Mouse (Mus musculus): ENCODE data around the gene Syde2. TPM values are rescaled to one million over a fixed set of nuclear protein-coding genes. Genes with fewer than 3 reads are reported as not detected.
"Not testable (repeated sequence)": the region's sequence is repeated elsewhere in the genome, so short reads cannot be mapped to it uniquely, and the experiment has no call there.

Gene Syde2
- polyA plus RNA-seq, 1 experiment from 2014 or later = 5.4 TPM

DNA sequence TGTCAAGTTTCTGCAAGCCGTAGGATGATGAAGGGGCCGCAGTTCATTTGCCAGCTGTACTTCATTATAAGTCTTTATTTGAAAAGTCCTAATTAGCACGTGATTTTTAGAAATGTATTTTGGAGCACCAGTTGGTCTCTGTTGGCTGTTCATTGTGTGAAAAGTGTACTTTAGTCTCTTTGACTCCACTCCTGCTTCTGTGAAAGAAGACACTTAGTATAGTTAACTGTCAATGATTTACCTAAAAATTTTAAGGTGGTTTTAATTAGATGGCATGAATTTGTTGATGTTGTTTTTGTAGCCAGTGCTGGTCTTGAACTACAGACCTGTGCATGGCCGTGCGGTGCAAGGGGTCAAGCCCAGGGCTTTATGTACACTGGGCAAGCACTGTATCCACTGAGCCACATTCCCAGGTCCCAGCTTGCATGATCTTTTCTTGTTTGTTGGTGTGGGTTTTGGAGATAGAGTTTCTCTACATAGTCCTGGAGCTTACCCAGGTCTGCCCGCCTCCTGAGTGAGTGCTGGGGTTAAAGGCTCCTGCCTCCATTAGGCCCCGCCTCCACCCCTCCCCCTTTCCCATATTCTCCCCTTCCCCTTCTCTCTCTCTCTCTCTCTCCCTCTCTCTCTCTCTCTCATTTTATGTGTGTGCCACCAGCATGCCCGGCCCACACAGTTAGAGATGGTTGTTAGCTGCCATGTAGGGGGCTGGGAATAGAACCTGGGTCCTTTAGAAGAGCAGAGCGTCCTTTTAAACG, 4.5 kb downstream of the Syde2 start:
- ATAC-seq (ENCODE audit: extremely low read depth, insufficient number of reproducible peaks, low FRiP score, low TSS enrichment) = no peak
- Histone ChIP-seq H3K9me3 (no peaks in the 10 kb centered on the region), H3K9ac (peak overlapping the region; percentile 61), H3K27me3 (replicated peaks) (0 out of 2 replicates have a peak, but pooled peaks cover 4% of the 10 kb centered on the region), H3K36me3 (peaks cover 11% of the 10 kb centered on the region; the same call in 1 of the 2 replicates), H3K4me3 (peak overlapping the region; percentile 88), H3K4me2 (peak overlapping the region; percentile 81), H3K27ac (replicated peaks) (peak overlapping the region; percentile 48), H3K4me1 (peaks cover 40% of the 10 kb centered on the region)
- WGBS = 79% methylated on average over 10 of the region's 10 CpGs

DNA sequence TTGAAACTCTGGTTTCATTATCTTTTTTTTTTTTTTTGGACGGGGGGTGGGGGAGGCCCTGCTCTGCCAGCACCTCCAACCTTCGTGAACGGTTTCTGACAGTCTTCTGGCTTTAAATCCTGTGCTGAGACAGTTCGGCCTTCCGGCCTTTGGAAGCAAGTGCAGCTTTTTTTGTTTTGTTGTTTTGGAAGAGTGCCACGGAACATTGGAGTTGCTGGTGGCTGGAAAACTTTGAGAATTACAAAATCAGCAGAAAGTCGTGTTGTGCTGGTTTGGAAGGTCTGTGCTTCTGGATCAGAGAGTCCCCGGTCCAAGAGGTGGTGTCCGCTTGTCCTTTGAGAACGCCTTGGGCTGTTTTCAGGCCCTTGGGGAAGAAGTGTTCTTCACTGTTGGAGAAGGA, 5.1 kb downstream of the Syde2 start:
- Histone ChIP-seq H3K36me3 (peaks cover 11% of the 10 kb centered on the region; the same call in 1 of the 2 replicates), H3K9me3 (no peaks in the 10 kb centered on the region), H3K27ac (replicated peaks) (peak overlapping the region; percentile 48), H3K27me3 (replicated peaks) (0 out of 2 replicates have a peak, but pooled peaks cover 4% of the 10 kb centered on the region), H3K4me3 (peak overlapping the region; percentile 88), H3K4me2 (peak overlapping the region; percentile 81), H3K9ac (peak overlapping the region; percentile 61), H3K4me1 (peaks cover 40% of the 10 kb centered on the region)
- no peak for ATAC-seq (ENCODE audit: extremely low read depth, insufficient number of reproducible peaks, low FRiP score, low TSS enrichment)
- WGBS = 51% methylated on average over 10 of the region's 10 CpGs

DNA sequence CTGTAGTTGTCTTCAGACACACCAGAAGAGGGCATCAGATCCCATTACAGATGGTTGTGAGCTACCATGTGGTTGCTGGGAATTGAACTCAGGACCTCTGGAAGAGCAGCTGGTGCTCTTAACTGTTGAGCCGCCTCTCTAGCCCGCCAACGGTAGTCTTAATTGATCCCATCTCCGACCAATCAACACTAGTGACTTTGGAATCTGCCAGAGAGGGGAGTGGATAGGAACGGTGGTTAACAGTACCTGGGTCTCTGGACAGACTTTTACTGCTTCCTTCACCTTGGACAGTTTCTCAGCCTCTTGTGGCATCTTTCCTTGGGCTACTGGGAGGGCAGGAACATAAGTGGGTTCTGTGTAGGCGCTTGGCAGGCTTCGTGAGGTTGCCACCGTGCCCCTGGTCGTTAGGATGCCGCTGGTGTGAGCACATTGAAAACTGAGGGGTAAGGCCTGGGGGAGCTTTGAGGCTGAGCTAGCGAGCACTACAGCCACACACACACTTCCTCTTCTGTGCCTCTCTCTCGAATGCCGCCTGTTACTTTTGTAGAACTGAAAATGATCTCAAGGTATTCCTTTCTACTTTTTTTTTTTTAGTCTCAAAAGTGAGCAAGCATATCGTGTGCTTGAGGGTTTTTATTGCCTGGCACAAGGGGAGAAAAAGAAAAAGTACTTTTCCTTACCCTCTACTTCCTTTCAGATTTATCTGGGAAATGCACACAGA, 6.0 kb downstream of the Syde2 start:
- no peak for ATAC-seq (ENCODE audit: extremely low read depth, insufficient number of reproducible peaks, low FRiP score, low TSS enrichment)
- Histone ChIP-seq H3K36me3 (peaks cover 17% of the 10 kb centered on the region), H3K4me1 (peaks cover 40% of the 10 kb centered on the region), H3K27me3 (replicated peaks) (0 out of 2 replicates have a peak, but pooled peaks cover 3% of the 10 kb centered on the region), H3K9ac (peak overlapping the region; percentile 56), H3K4me2 (no peak overlapping the region), H3K4me3 (no peak overlapping the region), H3K9me3 (no peaks in the 10 kb centered on the region), H3K27ac (replicated peaks) (peak overlapping the region; percentile 48)
- 73% methylated on average over 14 of the region's 14 CpGs for WGBS

DNA sequence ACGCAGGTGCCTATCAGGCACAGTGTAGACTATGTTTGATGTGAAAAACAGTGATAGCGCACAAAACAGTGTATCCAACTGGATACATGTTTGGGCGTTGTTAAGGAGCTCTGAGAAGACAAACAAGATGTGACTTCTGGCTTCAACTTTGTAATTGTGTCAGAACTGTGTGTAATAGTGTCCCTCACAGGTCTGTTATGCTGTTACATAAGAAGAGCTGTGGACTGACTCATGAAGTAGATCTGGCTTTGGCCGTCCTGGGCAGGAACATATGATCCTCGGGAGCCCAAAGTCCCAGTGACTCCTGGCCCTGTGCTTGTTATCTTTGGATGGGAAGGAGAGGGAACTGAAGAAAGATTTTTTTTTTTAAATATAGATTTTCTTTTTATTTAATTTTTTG, 7.8 kb downstream of the Syde2 start:
- no peak for ATAC-seq (ENCODE audit: extremely low read depth, insufficient number of reproducible peaks, low FRiP score, low TSS enrichment)
- H3K27me3 ChIP-seq (replicated peaks) = no peaks in the 10 kb centered on the region

DNA sequence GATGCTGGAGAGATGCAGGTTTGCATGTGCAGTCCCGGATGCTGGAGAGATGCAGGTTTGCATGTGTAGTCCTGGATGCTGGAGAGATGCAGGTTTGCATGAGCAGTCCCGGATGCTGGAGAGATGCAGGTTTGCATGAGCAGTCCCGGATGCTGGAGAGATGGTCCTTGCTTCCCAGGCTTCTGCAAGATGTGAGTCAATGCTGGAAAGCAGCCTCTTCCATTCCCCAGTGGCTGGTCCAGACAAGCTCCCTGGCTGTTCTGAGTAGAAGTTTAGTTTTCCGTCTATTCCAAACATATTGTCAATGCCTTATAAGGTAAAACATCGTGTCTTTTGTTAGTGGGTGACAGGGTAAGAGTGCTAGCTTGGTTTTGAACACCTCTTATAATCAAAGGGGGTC, 8.9 kb downstream of the Syde2 start:
- H3K4me3 ChIP-seq; ATAC-seq (ENCODE audit: extremely low read depth, insufficient number of reproducible peaks, low FRiP score, low TSS enrichment); H3K27me3 ChIP-seq (replicated peaks); H3K4me2 ChIP-seq; H3K27ac ChIP-seq (replicated peaks); H3K9me3 ChIP-seq; H3K9ac ChIP-seq: not testable (repeated sequence)
- Histone ChIP-seq H3K36me3 (peaks cover 39% of the 10 kb centered on the region), H3K4me1 (peaks cover 28% of the 10 kb centered on the region)
- 76% methylated on average over 5 of the region's 5 CpGs for WGBS

More for the DNA sequence above, 7.8 kb downstream of the Syde2 start:
- no peaks in the 10 kb centered on the region for H3K9me3 ChIP-seq
- peaks cover 35% of the 10 kb centered on the region for H3K36me3 ChIP-seq
- no peak overlapping the region for H3K4me3 ChIP-seq
- WGBS = 72% methylated on average over 5 of the region's 5 CpGs
- H3K4me2 ChIP-seq = no peak overlapping the region
- no peak overlapping the region for H3K9ac ChIP-seq
- H3K4me1 ChIP-seq = peaks cover 33% of the 10 kb centered on the region
- no peak overlapping the region for H3K27ac ChIP-seq (replicated peaks)

DNA sequence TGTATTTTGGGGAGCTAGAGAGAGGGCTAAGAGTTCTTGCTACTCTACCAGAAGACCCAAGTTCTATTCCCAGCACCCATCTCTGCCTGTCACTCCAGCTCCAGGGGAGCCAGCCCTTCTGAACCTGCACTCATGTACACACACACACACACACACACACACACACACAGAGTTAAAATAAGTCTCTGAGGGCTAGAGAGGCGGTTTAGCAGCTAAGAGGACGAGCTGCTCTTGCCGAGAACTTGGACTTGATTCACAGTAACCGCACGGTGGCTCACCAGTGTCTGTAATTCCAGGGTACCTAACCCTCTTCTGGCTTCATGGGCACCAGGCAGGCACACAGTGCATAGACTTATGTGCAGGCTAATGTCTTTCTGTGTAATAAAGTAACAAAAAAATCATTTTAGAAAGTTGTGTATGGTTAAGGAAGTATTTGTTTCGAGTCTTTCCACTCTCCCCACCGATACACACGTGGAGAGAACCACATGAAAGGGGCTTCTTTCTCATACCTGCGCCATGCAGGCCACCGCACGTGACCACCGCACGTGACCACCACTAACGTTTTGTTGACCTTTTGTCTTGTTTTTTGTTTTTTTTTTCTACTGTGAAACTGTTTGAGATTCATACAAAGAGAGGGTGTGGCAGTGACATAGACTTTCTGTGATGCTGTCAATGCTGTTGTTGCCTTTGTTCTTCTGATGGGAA, 16.8 kb downstream of the Syde2 start:
- Histone ChIP-seq H3K9me3 (no peaks in the 10 kb centered on the region), H3K27me3 (replicated peaks) (no peaks in the 10 kb centered on the region), H3K4me3 (no peak overlapping the region), H3K4me1 (0 out of 2 replicates have a peak, but pooled peaks cover 10% of the 10 kb centered on the region), H3K27ac (replicated peaks) (no peak overlapping the region), H3K36me3 (peaks cover 92% of the 10 kb centered on the region), H3K9ac (no peak overlapping the region), H3K4me2 (no peak overlapping the region)
- WGBS = 82% methylated on average over 14 of the region's 14 CpGs
- no peak for ATAC-seq (ENCODE audit: extremely low read depth, insufficient number of reproducible peaks, low FRiP score, low TSS enrichment)

DNA sequence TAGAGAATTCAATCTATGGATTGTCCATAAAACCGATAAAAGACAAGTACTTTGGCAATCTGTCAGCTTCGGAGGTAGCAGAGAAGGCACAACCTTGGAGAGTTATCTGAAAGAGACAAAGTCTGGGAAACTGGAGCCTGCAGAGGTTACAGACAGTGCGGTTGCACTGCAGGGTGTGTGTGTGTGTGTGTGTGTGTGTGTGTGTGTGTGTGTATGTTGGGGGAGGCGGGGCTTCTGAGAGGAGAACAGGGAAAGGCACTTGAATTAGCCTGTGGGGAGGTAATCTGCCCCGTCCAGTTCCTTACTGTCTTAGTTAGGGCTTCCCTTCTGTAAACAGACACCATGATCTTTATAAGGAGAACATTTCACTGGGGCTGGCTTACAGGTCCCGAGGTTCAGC, 20.2 kb downstream of the Syde2 start:
- ATAC-seq (ENCODE audit: extremely low read depth, insufficient number of reproducible peaks, low FRiP score, low TSS enrichment) = no peak
- H3K27ac ChIP-seq (replicated peaks) = no peak overlapping the region
- 63% methylated on average over 5 of the region's 6 CpGs for WGBS

DNA sequence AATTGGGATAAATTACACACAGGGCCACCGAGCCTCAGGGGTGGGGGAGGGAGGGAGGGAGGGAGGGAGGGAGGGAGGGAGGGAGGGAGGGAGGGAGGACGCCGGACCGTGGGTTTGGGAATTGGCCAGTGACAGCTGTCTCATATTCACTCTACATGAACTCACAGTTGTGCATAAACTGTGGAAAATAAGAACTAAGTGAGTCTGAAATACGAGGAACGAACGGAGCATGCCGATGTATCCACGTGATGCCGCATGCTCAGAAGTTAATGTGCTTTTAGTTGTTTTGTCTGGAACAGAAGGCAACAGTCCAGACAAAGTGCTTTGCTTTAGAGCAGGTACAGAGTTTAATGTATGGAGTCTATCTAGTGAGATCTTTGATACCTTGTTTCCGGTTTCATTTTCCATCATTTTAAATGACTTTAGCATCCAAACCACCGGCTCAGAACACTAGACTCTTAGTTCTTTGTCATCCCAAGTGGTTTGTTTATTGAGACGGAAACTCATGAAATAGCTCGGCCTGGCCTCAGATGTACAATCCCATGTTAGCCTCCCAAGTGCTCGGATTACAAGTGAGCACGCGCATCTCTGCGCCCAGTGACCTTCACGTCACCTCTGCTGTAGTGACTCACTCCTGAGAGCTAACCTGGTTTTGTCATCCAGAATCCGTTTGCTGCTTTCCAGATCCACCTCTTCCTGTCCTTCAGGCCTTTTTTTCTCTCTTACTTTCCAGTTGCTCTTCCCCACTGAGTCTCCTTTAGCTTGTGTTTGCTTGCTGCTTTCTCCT, 22.4 kb downstream of the Syde2 start:
- no peak overlapping the region for H3K4me3 ChIP-seq
- no peak overlapping the region for H3K4me2 ChIP-seq
- 0 out of 2 replicates have a peak overlapping the region, but pooled peaks have one; percentile 3 for H3K9ac ChIP-seq
- peaks cover 26% of the 10 kb centered on the region for H3K4me1 ChIP-seq
- no peaks in the 10 kb centered on the region for H3K9me3 ChIP-seq
- WGBS = 55% methylated on average over 19 of the region's 20 CpGs
- no peaks in the 10 kb centered on the region for H3K27me3 ChIP-seq (replicated peaks)
- ATAC-seq (ENCODE audit: extremely low read depth, insufficient number of reproducible peaks, low FRiP score, low TSS enrichment) = no peak
- peak overlapping the region; percentile 81 for H3K27ac ChIP-seq (replicated peaks)
- peaks cover 77% of the 10 kb centered on the region for H3K36me3 ChIP-seq

More for the DNA sequence above, 20.2 kb downstream of the Syde2 start:
- H3K36me3 ChIP-seq = peaks cover 77% of the 10 kb centered on the region
- no peak overlapping the region for H3K4me3 ChIP-seq
- no peak overlapping the region for H3K4me2 ChIP-seq
- peaks cover 26% of the 10 kb centered on the region for H3K4me1 ChIP-seq
- no peaks in the 10 kb centered on the region for H3K27me3 ChIP-seq (replicated peaks)
- no peaks in the 10 kb centered on the region for H3K9me3 ChIP-seq
- H3K9ac ChIP-seq = no peak overlapping the region

DNA sequence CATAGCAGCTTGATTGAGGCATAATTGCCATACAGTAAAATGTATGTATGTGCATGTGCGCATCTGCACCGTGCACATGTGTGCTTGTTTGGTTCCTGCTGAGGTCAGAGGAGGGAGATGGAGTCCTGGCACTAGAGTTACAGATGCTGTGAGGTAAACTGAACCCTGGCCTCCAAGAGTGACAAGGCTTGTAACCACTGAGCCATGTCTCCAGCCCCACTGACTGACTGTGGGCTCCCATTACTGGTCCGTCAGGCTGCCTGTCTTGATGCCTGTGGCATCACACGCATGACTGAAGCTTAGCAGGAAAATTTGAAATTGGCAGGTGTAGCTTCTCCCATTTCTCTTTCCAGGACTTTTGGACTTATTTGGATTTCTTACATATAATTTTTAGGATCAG, 23.1 kb downstream of the Syde2 start:
- no peak overlapping the region for H3K4me3 ChIP-seq
- no peak overlapping the region for H3K4me2 ChIP-seq
- H3K27me3 ChIP-seq (replicated peaks) = no peaks in the 10 kb centered on the region
- H3K9ac ChIP-seq = 0 out of 2 replicates have a peak overlapping the region, but pooled peaks have one; percentile 3
- H3K27ac ChIP-seq (replicated peaks) = peak overlapping the region; percentile 81
- peaks cover 26% of the 10 kb centered on the region for H3K4me1 ChIP-seq
- no peak for ATAC-seq (ENCODE audit: extremely low read depth, insufficient number of reproducible peaks, low FRiP score, low TSS enrichment)
- peaks cover 77% of the 10 kb centered on the region for H3K36me3 ChIP-seq
- H3K9me3 ChIP-seq = no peaks in the 10 kb centered on the region
- WGBS = 91% methylated on average over 4 of the region's 4 CpGs

DNA sequence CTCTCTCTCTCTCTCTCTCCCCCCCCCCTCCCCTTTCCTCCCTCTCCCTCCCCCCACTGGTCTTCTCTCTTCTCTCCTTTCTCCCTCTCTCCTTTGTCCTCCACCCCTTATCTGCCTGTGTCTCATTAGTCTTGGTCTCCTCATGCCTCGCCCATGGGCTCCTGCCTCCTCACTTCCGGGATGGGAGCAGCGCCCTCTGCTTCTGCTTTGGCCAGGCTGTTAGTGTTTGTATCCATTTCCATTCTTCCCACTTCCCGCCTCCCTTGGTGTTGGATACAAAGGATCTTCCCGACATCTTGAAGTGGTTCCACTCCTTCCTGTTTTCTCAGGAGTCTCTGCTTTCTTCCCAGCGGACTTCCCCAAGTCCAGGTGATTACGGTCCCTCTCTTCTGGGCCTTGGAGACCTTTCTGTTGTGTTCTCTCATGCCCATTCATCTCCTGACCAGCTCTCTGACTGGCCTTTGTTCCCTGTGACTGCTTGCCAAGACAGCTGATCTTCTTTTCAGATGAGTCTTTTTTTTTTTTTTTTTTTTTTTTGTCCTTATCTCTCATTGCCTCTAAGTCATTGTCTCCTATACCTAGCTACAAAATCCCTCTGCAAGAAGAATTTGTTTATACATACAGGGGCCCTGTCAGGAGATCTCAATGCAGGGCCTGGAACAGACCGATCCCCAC, 24.0 kb downstream of the Syde2 start:
- WGBS = 67% methylated on average over 8 of the region's 8 CpGs

More for the DNA sequence above, 24.0 kb downstream of the Syde2 start:
- no peak for ATAC-seq (ENCODE audit: extremely low read depth, insufficient number of reproducible peaks, low FRiP score, low TSS enrichment)
- Histone ChIP-seq H3K9ac (no peak overlapping the region), H3K27ac (replicated peaks) (no peak overlapping the region; the same call in 1 of the 2 replicates), H3K36me3 (peaks cover 81% of the 10 kb centered on the region), H3K27me3 (replicated peaks) (no peaks in the 10 kb centered on the region), H3K4me1 (peaks cover 26% of the 10 kb centered on the region), H3K9me3 (no peaks in the 10 kb centered on the region), H3K4me2 (no peak overlapping the region), H3K4me3 (no peak overlapping the region)
